Mouse (Mus musculus) lung, embryonic 16.5 days (tissue): ENCODE data around the gene Gm44511. TPM values are rescaled to one million over a fixed set of nuclear protein-coding genes. Genes with fewer than 3 reads are reported as not detected.
"Not testable (repeated sequence)": the region's sequence is repeated elsewhere in the genome, so short reads cannot be mapped to it uniquely, and the experiment has no call there.

Source experiments
- ATAC-seq: fragments of 200-750 bp; cut with Nextera tagmentation; 2 replicates; pipeline ENCODE4 v1.8.0; 2017; ENCODE audit warnings: low read depth, mild to moderate bottlenecking, moderate library complexity
- H3K27ac ChIP-seq: fragments of 300-500 bp; sonication (generic); 2 replicates; pipeline ENCODE4 v1.5.1; 2014; ENCODE audit warnings: mild to moderate bottlenecking, control low read depth, low read length
- H3K27me3 ChIP-seq: fragments of 300-500 bp; sonication (generic); 2 replicates; pipeline ENCODE4 v1.6.1; 2014; ENCODE audit warnings: low read depth, low read length, mixed read lengths; ENCODE audit not compliant: control insufficient read depth, insufficient read depth
- H3K36me3 ChIP-seq: fragments of 300-500 bp; sonication (generic); 2 replicates; pipeline ENCODE4 v1.6.1; 2014; ENCODE audit warnings: low read length; ENCODE audit not compliant: control insufficient read depth, insufficient read depth
- H3K4me1 ChIP-seq: fragments of 300-500 bp; sonication (generic); replicated peaks from 2 replicates; pipeline ENCODE4 v1.6.1; 2014; ENCODE audit warnings: low read length, mixed read lengths; ENCODE audit not compliant: control insufficient read depth, insufficient read depth
- H3K4me2 ChIP-seq: fragments of 300-500 bp; sonication (generic); 2 replicates; pipeline ENCODE4 v1.6.1; 2014; ENCODE audit warnings: low read depth, low read length, control low read depth
- H3K4me3 ChIP-seq: fragments of 300-500 bp; sonication (generic); 2 replicates; pipeline ENCODE4 v1.5.1; 2014; ENCODE audit warnings: mild to moderate bottlenecking, low read length, control low read depth
- H3K9ac ChIP-seq: fragments of 300-500 bp; sonication (generic); 2 replicates; pipeline ENCODE4 v1.6.1; 2014; ENCODE audit warnings: low read length, control low read depth
- H3K9me3 ChIP-seq: fragments of 300-500 bp; sonication (generic); 2 replicates; pipeline ENCODE4 v1.6.1; 2016; ENCODE audit warnings: low read length; ENCODE audit not compliant: control insufficient read depth
- WGBS: fragments of 180-500 bp; shearing (Covaris S2); extraction: QIAGEN DNeasy Blood & Tissue Kit; methylation state at CpG from one replicate; pipeline ENCODE4 v1.1.7; 2014; 5-methylcytosine and 5-hydroxymethylcytosine counted together
- polyA plus RNA-seq: library from polyadenylated mRNA; unstranded; fragments of >200 nt; fragmentation: Nextera tagmentation; extraction: Ambion mirVana; gene quantifications from 2 replicates; pipeline ENCODE4 v1.2.1, GENCODE M21; 2015

The Gm44511 gene
- polyA plus RNA-seq, 1 experiment from 2014 or later = not detected

- Histone ChIP-seq H3K4me1 (peaks cover 7% of the 10 kb centered on the region; the same call in 1 of the 2 replicates), H3K4me3 (no peak overlapping the region; the same call in 1 of the 2 replicates), H3K9ac (no peak overlapping the region), H3K36me3 (no peaks in the 10 kb centered on the region), H3K27ac (peak overlapping the region; percentile 41; the same call in 1 of the 2 replicates), H3K4me2 (no peak overlapping the region; the same call in 1 of the 2 replicates), H3K27me3 (no peaks in the 10 kb centered on the region), H3K9me3 (no peaks in the 10 kb centered on the region)
- WGBS = 70% methylated on average over 12 of the region's 12 CpGs
- no peak for ATAC-seq
Measured at GRCm38 (mm10) chr6:128797185-128797905, 28.8 kb downstream of the Gm44511 start.

- Histone ChIP-seq H3K27ac (no peak overlapping the region), H3K36me3 (no peaks in the 10 kb centered on the region), H3K9ac (no peak overlapping the region), H3K27me3 (no peaks in the 10 kb centered on the region), H3K4me1 (peaks cover 7% of the 10 kb centered on the region; the same call in 1 of the 2 replicates), H3K9me3 (no peaks in the 10 kb centered on the region), H3K4me3 (no peak overlapping the region), H3K4me2 (no peak overlapping the region)
- 58% methylated on average over 8 of the region's 8 CpGs for WGBS
- ATAC-seq = no peak
Measured at GRCm38 (mm10) chr6:128796321-128796955, 29.7 kb downstream of the Gm44511 start.

- H3K36me3 ChIP-seq = no peaks in the 10 kb centered on the region
- H3K27ac ChIP-seq = no peak overlapping the region
- ATAC-seq = no peak
- no peak overlapping the region for H3K4me3 ChIP-seq
- H3K27me3 ChIP-seq = no peaks in the 10 kb centered on the region
- H3K4me2 ChIP-seq = no peak overlapping the region
- H3K9ac ChIP-seq = no peak overlapping the region
- H3K4me1 ChIP-seq = peaks cover 7% of the 10 kb centered on the region; the same call in 1 of the 2 replicates
- no peaks in the 10 kb centered on the region for H3K9me3 ChIP-seq
- 13% methylated on average over 6 of the region's 6 CpGs for WGBS
Measured at GRCm38 (mm10) chr6:128793734-128794133, 32.4 kb downstream of the Gm44511 start.

GRCm38 (mm10) chr6:128790491-128790994, 35.6 kb downstream of the Gm44511 start:
- not testable (repeated sequence) for H3K9me3 ChIP-seq, H3K4me1 ChIP-seq, H3K27me3 ChIP-seq, H3K4me2 ChIP-seq, ATAC-seq, H3K4me3 ChIP-seq, H3K9ac ChIP-seq, H3K36me3 ChIP-seq, H3K27ac ChIP-seq
- WGBS = 64% methylated on average over 4 of the region's 4 CpGs

- H3K4me2 ChIP-seq = no peak within 1 kb of the TSS
- ATAC-seq = no peak
- no peak within 1 kb of the TSS for H3K9ac ChIP-seq
- WGBS = 90% methylated on average over 2 of the region's 2 CpGs
- H3K4me1 ChIP-seq = no peaks in the 10 kb centered on the region
- H3K36me3 ChIP-seq = no peaks in the 10 kb centered on the region
- no peak within 1 kb of the TSS for H3K4me3 ChIP-seq
- H3K9me3 ChIP-seq = no peaks in the 10 kb centered on the region
- no peaks in the 10 kb centered on the region for H3K27me3 ChIP-seq
- H3K27ac ChIP-seq = no peak within 1 kb of the TSS
Measured at GRCm38 (mm10) chr6:128789115-128789514, 37.0 kb downstream of the Gm44511 start, which contains the start of gene Klrb1c. Gene Klrb1c, minus strand, starts transcription at chr6:128789215.

GRCm38 (mm10) chr6:128788517-128788916, 37.6 kb downstream of the Gm44511 start:
- Histone ChIP-seq H3K4me3 (no peak overlapping the region), H3K27me3 (no peaks in the 10 kb centered on the region)
- WGBS = 86% methylated on average over 1 of the region's 1 CpGs

GRCm38 (mm10) chr6:128786396-128786795, 39.7 kb downstream of the Gm44511 start:
- H3K9ac ChIP-seq, H3K27ac ChIP-seq, H3K4me3 ChIP-seq, H3K36me3 ChIP-seq, H3K4me2 ChIP-seq, ATAC-seq, H3K9me3 ChIP-seq, H3K4me1 ChIP-seq, H3K27me3 ChIP-seq: not testable (repeated sequence)
- 77% methylated on average over 1 of the region's 1 CpGs for WGBS

More at GRCm38 (mm10) chr6:128788517-128788916, 37.6 kb downstream of the Gm44511 start:
- no peaks in the 10 kb centered on the region for H3K4me1 ChIP-seq
- no peak overlapping the region for H3K9ac ChIP-seq
- no peak overlapping the region for H3K4me2 ChIP-seq
- ATAC-seq = no peak
- H3K9me3 ChIP-seq = no peaks in the 10 kb centered on the region
- H3K36me3 ChIP-seq = no peaks in the 10 kb centered on the region
- H3K27ac ChIP-seq = no peak overlapping the region

GRCm38 (mm10) chr6:128769481-128770253, 56.4 kb downstream of the Gm44511 start:
- peaks cover 10% of the 10 kb centered on the region; the same call in 1 of the 2 replicates for H3K4me1 ChIP-seq
- H3K9ac ChIP-seq = no peak overlapping the region
- 56% methylated on average over 10 of the region's 10 CpGs for WGBS
- H3K9me3 ChIP-seq = no peaks in the 10 kb centered on the region
- peak; percentile 81 for ATAC-seq
- H3K4me2 ChIP-seq = peak overlapping the region; percentile 26
- H3K4me3 ChIP-seq = peak overlapping the region; percentile 26; the same call in 1 of the 2 replicates
- no peaks in the 10 kb centered on the region for H3K27me3 ChIP-seq
- peak overlapping the region; percentile 69 for H3K27ac ChIP-seq
- H3K36me3 ChIP-seq = no peaks in the 10 kb centered on the region

GRCm38 (mm10) chr6:128768047-128768446, 58.1 kb downstream of the Gm44511 start:
- H3K27me3 ChIP-seq = no peaks in the 10 kb centered on the region
- no peak overlapping the region for H3K27ac ChIP-seq
- no peak overlapping the region for H3K9ac ChIP-seq
- peaks cover 10% of the 10 kb centered on the region; the same call in 1 of the 2 replicates for H3K4me1 ChIP-seq
- no peaks in the 10 kb centered on the region for H3K36me3 ChIP-seq
- no peak overlapping the region for H3K4me2 ChIP-seq
- no peaks in the 10 kb centered on the region for H3K9me3 ChIP-seq
- no peak for ATAC-seq
- no peak overlapping the region for H3K4me3 ChIP-seq
- 64% methylated on average over 4 of the region's 4 CpGs for WGBS
